Mouse (Mus musculus): ENCODE measurements around the gene Tcaf3. TPM values are rescaled to one million over a fixed set of nuclear protein-coding genes. Genes with fewer than 3 reads are reported as not detected.

Tcaf3 gene
- polyA plus RNA-seq, 1 experiment, result not detected

- no peak for DNase-seq (ENCODE audit: extremely low spot score in 1 of 2, low spot score in 1 of 2)
These were observed 52.6 kb downstream of the Tcaf3 start for GRCm38 (mm10) chr6:42544846-42545245.

GRCm38 (mm10) chr6:42542036-42543031 lies 55.2 kb downstream of the Tcaf3 start:
- no peak for DNase-seq (ENCODE audit: extremely low spot score in 1 of 2, low spot score in 1 of 2)

- DNase-seq (ENCODE audit: extremely low spot score in 1 of 2, low spot score in 1 of 2), result no peak
These were observed 56.8 kb downstream of the Tcaf3 start for GRCm38 (mm10) chr6:42540681-42541080.

GRCm38 (mm10) chr6:42539711-42540110 lies 57.8 kb downstream of the Tcaf3 start:
- DNase-seq (ENCODE audit: extremely low spot score in 1 of 2, low spot score in 1 of 2), result no peak

Other genes with a start within 250 kb of the Tcaf3 start
- gene Zyx, start 248.1 kb downstream of the Tcaf3 start, polyA plus RNA-seq (2012; rRNA removed), result 59.7 and 69.8 TPM in 2 replicates
- gene Epha1, start 224.4 kb downstream of the Tcaf3 start, polyA plus RNA-seq (2012; rRNA removed), result 0.23 and 0.52 TPM in 2 replicates
- 0.17 and 0.18 TPM in 2 replicates for gene Tas2r143, start 197.5 kb downstream of the Tcaf3 start, polyA plus RNA-seq (2012; rRNA removed)
- 0.08 and 0.14 TPM in 2 replicates for gene Tas2r135, start 192.3 kb downstream of the Tcaf3 start, polyA plus RNA-seq (2012; rRNA removed)
- gene Tas2r126, start 163.2 kb downstream of the Tcaf3 start, polyA plus RNA-seq (2012; rRNA removed), result not detected in 2 replicates
- gene Olfr458, start 132.5 kb downstream of the Tcaf3 start, polyA plus RNA-seq (2012; rRNA removed), result not detected in 2 replicates
- not detected in 2 replicates for gene Olfr457, start 121.4 kb downstream of the Tcaf3 start, polyA plus RNA-seq (2012; rRNA removed)
- gene Olfr456, start 110.5 kb downstream of the Tcaf3 start, polyA plus RNA-seq (2012; rRNA removed), result not detected in 2 replicates
- gene Olfr455, start 50.1 kb downstream of the Tcaf3 start, polyA plus RNA-seq (2012; rRNA removed), result not detected in 2 replicates
- 0.62 and 0.63 TPM in 2 replicates for gene Tcaf2, start 47.6 kb upstream of the Tcaf3 start, polyA plus RNA-seq (2012; rRNA removed)
- 107 and 119 TPM in 2 replicates for gene Tcaf1, start 112.4 kb upstream of the Tcaf3 start, polyA plus RNA-seq (2012; rRNA removed)
- gene Olfr453, start 141.7 kb upstream of the Tcaf3 start, polyA plus RNA-seq (2012; rRNA removed), result not detected in 2 replicates
- not detected in 2 replicates for gene Olfr38, start 158.7 kb upstream of the Tcaf3 start, polyA plus RNA-seq (2012; rRNA removed)
- gene Olfr452, start 187.4 kb upstream of the Tcaf3 start, polyA plus RNA-seq (2012; rRNA removed), result not detected in 2 replicates
- not detected in 2 replicates for gene Olfr450, start 214.2 kb upstream of the Tcaf3 start, polyA plus RNA-seq (2012; rRNA removed)
- gene Olfr449, start 236.7 kb upstream of the Tcaf3 start, polyA plus RNA-seq (2012; rRNA removed), result 0.13 TPM in 1 of 2 replicates, not detected in the other